Mouse (Mus musculus) ES-Bruce4 (cell line): ENCODE measurements around the gene Frmd4a. TPM values are rescaled to one million over a fixed set of nuclear protein-coding genes. Genes with fewer than 3 reads are reported as not detected.

Experiments used
- H3K27ac ChIP-seq: 2 replicates; pipeline ENCODE4 v1.5.1; 2012; ENCODE audit warnings: low read length, inconsistent platforms; ENCODE audit not compliant: insufficient read depth
- H3K27me3 ChIP-seq: 2 replicates; pipeline ENCODE4 v1.6.1; 2012; ENCODE audit warnings: mild to moderate bottlenecking, low read length, inconsistent platforms; ENCODE audit not compliant: control insufficient read depth, poor library complexity, insufficient read depth, severe bottlenecking
- H3K36me3 ChIP-seq: 2 replicates; pipeline ENCODE4 v1.6.1; 2012; ENCODE audit warnings: inconsistent platforms, mild to moderate bottlenecking, low read length, moderate library complexity; ENCODE audit not compliant: control insufficient read depth, poor library complexity, insufficient read depth, severe bottlenecking
- H3K4me1 ChIP-seq: one replicate; pipeline ENCODE4 v1.8.1; 2011; ENCODE audit warnings: low read length; ENCODE audit not compliant: control insufficient read depth, insufficient read depth
- H3K4me3 ChIP-seq: 2 replicates; pipeline ENCODE4 v1.5.1; 2011; ENCODE audit warnings: low read depth, mild to moderate bottlenecking, low read length
- H3K9ac ChIP-seq: 2 replicates; pipeline ENCODE4 v1.6.1; 2012; ENCODE audit warnings: low read depth, mild to moderate bottlenecking, inconsistent platforms; ENCODE audit not compliant: poor library complexity, severe bottlenecking
- H3K9me3 ChIP-seq: replicated peaks from 2 replicates; pipeline ENCODE4 v1.6.1; 2012; ENCODE audit warnings: mild to moderate bottlenecking, low read length, inconsistent platforms; ENCODE audit not compliant: control insufficient read depth, poor library complexity, insufficient read depth, severe bottlenecking
- CTCF ChIP-seq: IDR thresholded peaks from one replicate; pipeline ENCODE4 v1.8.1; 2011; ENCODE audit warnings: low read depth, low read length
- EP300 ChIP-seq: IDR thresholded peaks from 2 replicates; pipeline ENCODE4 v1.6.1; 2011; ENCODE audit warnings: low read depth, low read length; ENCODE audit not compliant: insufficient read depth
- POLR2A ChIP-seq: IDR thresholded peaks from one replicate; pipeline ENCODE4 v1.8.1; 2011; ENCODE audit warnings: low read length; ENCODE audit not compliant: insufficient read depth
- polyA plus RNA-seq: library from polyadenylated mRNA; stranded (reverse); fragments of >200 nt; gene quantifications from 2 replicates; pipeline ENCODE4 v1.2.4, GENCODE M21; 2011; ENCODE audit warnings: low read depth; ENCODE audit not compliant: missing spikeins, insufficient read depth, insufficient read length

The Frmd4a gene
- polyA plus RNA-seq, 1 experiment: 5.6 TPM

- Histone ChIP-seq H3K9ac (no peak overlapping the region), H3K4me1 (peaks cover 4% of the 10 kb centered on the region), H3K27ac (no peak overlapping the region), H3K36me3 (no peaks in the 10 kb centered on the region), H3K9me3 (no peaks in the 10 kb centered on the region), H3K4me3 (no peak overlapping the region), H3K27me3 (no peaks in the 10 kb centered on the region; the same call in 1 of the 2 replicates)
- TF ChIP-seq CTCF: no peak
These were observed 328.7 kb downstream of the Frmd4a start for GRCm38 (mm10) chr2:4346232-4346631.

- Histone ChIP-seq H3K4me3 (no peak overlapping the region), H3K36me3 (no peaks in the 10 kb centered on the region), H3K9me3 (no peaks in the 10 kb centered on the region), H3K27me3 (no peaks in the 10 kb centered on the region; the same call in 1 of the 2 replicates), H3K9ac (no peak overlapping the region), H3K27ac (no peak overlapping the region), H3K4me1 (peaks cover 4% of the 10 kb centered on the region)
- TF ChIP-seq EP300 (no peak), CTCF (no peak), POLR2A (no peak)
These were observed 329.4 kb downstream of the Frmd4a start for GRCm38 (mm10) chr2:4346953-4347352.

DNA sequence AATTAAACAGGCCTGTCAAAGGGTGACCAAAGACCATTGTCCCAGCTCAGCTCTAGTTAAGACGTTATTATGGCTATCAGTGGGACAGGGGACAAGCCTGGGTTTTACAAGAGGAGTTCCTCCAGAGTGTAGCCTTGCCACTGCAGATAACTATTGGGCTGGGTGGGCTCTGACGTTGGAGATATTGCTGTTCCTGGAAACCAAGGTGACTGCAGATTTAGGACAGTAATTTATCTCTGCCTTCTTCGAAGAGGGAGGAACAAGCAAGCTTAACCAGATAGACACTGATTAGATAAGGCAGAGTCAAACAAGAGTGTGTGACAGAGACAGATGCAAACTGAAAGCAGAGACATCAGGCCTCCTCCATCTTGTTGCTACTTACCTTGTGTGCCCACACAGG lies 330.3 kb downstream of the Frmd4a start:
- Histone ChIP-seq H3K27ac (no peak overlapping the region), H3K4me3 (no peak overlapping the region), H3K27me3 (no peaks in the 10 kb centered on the region), H3K9ac (no peak overlapping the region), H3K9me3 (no peaks in the 10 kb centered on the region), H3K36me3 (no peaks in the 10 kb centered on the region), H3K4me1 (peaks cover 4% of the 10 kb centered on the region)
- TF ChIP-seq CTCF (no peak), POLR2A (no peak), EP300 (no peak)

- Histone ChIP-seq H3K9me3 (no peaks in the 10 kb centered on the region), H3K27ac (no peak overlapping the region), H3K9ac (no peak overlapping the region), H3K4me3 (no peak overlapping the region), H3K36me3 (no peaks in the 10 kb centered on the region), H3K27me3 (no peaks in the 10 kb centered on the region), H3K4me1 (peaks cover 4% of the 10 kb centered on the region)
- TF ChIP-seq CTCF (no peak), POLR2A (no peak), EP300 (no peak)
These were observed 331.0 kb downstream of the Frmd4a start for GRCm38 (mm10) chr2:4348509-4348908.

DNA sequence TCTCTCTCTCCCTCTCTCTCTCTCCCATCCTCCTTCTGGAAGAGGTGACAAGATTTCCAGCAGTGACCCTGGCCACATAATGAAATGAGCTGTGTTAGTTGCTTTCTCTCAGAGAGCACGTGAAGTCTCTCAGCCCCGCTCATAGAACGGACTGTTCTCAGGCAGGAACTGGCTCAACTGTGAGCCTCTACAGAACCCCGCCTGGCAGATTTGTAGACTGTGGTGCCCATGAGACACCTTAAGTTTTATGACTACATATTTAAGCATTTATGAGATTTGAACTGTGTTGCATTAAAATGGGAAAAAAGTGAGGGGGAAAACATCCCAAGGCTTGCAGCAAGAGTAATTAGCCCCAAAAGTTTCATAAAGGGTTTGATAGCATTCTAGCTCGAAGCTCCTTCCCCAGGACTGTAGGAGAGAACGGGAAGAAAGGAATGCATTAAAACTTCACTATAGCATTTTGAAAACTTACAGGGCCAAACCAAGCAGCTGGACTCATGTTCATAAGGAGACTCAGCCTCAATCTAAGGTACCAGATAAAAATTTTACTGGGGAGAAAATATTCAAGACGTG lies 339.4 kb downstream of the Frmd4a start:
- Histone ChIP-seq H3K27me3 (no peaks in the 10 kb centered on the region), H3K9ac (no peak overlapping the region), H3K4me3 (no peak overlapping the region), H3K27ac (no peak overlapping the region), H3K9me3 (no peaks in the 10 kb centered on the region), H3K4me1 (no peaks in the 10 kb centered on the region), H3K36me3 (no peaks in the 10 kb centered on the region)
- no peak for TF ChIP-seq EP300
- TF ChIP-seq POLR2A: no peak
- TF ChIP-seq CTCF: no peak

GRCm38 (mm10) chr2:4361981-4362834 lies 344.7 kb downstream of the Frmd4a start:
- H3K27me3 ChIP-seq: no peaks in the 10 kb centered on the region
- H3K36me3 ChIP-seq: no peaks in the 10 kb centered on the region
- no peaks in the 10 kb centered on the region for H3K4me1 ChIP-seq
- H3K4me3 ChIP-seq: no peak overlapping the region
- TF ChIP-seq EP300: no peak
- TF ChIP-seq CTCF: no peak
- TF ChIP-seq POLR2A: no peak
- H3K9ac ChIP-seq: no peak overlapping the region
- no peaks in the 10 kb centered on the region for H3K9me3 ChIP-seq
- no peak overlapping the region for H3K27ac ChIP-seq
